Mouse (Mus musculus) gastrocnemius, adult 2 months (tissue): Measurements from ENCODE around the gene Ciz1. TPM values are rescaled to one million over a fixed set of nuclear protein-coding genes. Genes with fewer than 3 reads are reported as not detected.

Experiments used
- DNase-seq: peaks from one replicate; pipeline ENCODE4 v3.0.0; 2022
- H3K27ac ChIP-seq: fragments of 200-600 bp; 2 replicates; pipeline ENCODE4 v1.8.1; 2022; ENCODE audit warnings: mild to moderate bottlenecking
- H3K4me3 ChIP-seq: fragments of 200-600 bp; 2 replicates; pipeline ENCODE4 v1.8.1; 2022; ENCODE audit warnings: mild to moderate bottlenecking, moderate library complexity
- CTCF ChIP-seq: fragments of 200-600 bp; IDR thresholded peaks from 2 replicates; pipeline ENCODE4 v1.8.1; 2022; ENCODE audit warnings: antibody characterized with exemption, mild to moderate bottlenecking, moderate library complexity
- intact Hi-C: fragments of 180-260 bp; cut with DNase I; formaldehyde crosslinking; loops from one replicate; pipeline ENCODE4 v1.15.1; 2025
- total RNA-seq, 2 experiments: library from RNA; stranded (reverse); gene quantifications; 2 replicates each; pipeline ENCODE4 v1.2.3; 2021

Ciz1 gene
- total RNA-seq, 2 experiments from 2014 or later, result 26.4 to 26.6 TPM

DNA sequence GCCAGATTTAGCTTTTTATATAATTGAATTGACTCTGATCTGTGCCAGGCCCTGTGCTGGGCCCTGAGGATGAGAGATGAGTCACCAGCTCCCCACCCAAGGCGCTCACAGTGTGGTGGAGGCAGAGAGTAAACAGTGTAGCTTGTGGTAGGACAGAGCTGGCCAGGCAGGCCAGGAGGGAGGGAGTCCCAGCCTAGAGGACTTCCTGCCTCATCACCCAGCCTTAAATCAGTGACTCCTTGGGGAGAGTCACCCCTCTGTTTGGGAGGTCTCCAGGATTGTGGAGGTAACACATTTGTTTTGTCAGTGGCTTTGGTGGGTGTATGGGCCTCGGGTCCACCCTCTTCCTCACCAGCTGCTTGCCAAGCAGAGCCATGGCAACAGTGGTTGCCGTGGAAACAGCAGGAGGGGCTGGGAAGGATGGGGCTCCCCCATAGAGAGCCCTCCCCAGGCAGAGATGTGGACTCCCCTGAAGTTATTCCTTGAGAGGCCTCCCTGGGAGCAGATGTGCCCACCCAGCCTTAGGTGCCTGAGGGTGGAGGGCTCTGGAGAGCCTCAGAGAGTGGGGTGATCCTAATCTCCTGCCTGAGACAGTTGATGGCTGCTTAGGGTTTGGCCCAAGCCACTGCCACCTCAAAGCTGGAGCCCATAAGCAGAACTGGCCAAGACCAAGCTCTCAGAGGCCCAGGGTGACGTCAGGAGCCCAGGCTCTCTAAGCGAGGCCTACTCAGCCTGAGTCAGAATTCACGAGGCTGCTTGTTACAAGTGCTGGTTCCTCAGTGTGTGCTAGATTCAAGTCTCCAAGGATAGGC, 9.4 kb upstream of the Ciz1 start:
- peak; percentile 82 for DNase-seq
- H3K27ac ChIP-seq, result peak overlapping the region; percentile 85
- no peak for TF ChIP-seq CTCF

DNA sequence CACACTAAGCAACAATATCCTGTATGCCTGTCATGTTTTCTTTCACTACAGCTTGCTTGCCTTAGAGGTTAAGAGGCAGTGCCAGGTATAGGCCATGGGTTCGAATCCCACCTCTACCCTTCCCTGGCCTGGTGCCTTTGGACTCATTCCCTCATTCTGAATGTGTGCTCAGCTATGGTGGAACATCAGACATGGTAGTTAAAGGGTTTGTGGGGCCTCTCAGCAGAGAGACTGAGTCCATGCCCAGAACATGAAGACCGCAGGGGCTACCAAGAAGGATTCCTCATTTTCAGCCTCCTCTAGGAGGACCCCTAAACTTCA, 8.8 kb upstream of the Ciz1 start:
- no peak for DNase-seq
- intact Hi-C loops, result no loop called here
- no peak for TF ChIP-seq CTCF
- no peak overlapping the region for H3K4me3 ChIP-seq
- H3K27ac ChIP-seq, result peak overlapping the region; percentile 85

More for the DNA sequence above, 9.4 kb upstream of the Ciz1 start:
- intact Hi-C loops, result no loop called here
- no peak overlapping the region for H3K4me3 ChIP-seq

DNA sequence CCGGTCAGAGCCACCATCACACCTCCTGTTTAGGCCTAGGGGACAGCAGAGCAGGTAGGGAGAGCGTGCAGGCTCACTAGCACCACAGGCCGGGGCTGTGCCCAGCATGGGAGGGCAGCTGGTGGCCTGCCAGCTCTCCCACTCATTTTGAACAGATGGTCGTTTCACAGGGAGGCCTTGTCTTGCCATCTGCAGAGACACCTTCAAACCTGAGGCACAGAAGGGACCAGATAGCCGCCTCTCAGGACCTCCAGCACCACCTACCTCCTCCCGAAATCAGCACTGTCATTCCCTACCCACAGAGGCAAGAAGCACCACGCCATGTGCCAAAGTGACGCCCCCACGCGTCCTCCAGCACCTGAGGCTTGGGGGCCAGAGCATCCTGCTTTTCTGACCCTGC, 8.1 kb upstream of the Ciz1 start:
- no peak for TF ChIP-seq CTCF
- Histone ChIP-seq H3K4me3 (no peak overlapping the region), H3K27ac (peak overlapping the region; percentile 85)
- peak; percentile 28 for DNase-seq
- intact Hi-C loops, result no loop called here

DNA sequence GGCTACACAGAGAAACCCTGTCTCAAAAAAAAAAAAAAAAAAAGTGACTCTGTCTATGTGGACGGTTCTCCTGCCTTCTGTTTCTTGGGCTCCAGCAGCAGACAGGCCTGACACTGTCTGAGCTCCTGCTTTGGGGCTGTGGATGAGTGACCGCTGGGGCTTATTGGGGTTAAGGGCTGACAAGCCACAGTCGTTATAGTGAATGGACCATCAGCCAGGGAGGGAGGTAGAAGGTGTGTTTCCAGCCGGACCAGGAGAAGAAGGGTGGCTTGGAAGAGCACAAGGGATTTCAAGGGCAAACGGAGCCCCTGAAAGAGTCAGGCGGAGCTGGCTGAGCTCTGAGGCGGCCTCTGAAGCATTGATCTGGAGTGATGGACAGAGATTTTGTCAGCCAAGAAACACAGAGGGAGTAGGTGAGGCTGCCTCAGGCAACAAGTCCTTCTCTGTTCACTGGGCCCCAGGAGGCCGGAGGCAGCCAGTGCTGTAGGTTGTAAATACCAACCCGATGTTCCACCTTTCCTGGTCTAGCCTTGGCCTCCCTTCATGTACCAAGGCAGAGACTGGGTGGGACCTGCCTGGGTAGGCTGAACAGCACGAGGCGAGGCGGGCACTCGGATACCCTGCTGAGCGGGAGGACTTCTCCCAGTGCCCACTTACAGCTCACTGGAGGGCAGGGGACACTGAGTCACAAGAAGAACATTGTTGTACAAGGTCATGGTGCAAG, 7.4 kb upstream of the Ciz1 start:
- no peak for TF ChIP-seq CTCF
- Histone ChIP-seq H3K27ac (peak overlapping the region; percentile 85), H3K4me3 (no peak overlapping the region)
- intact Hi-C loops, result no loop called here
- no peak for DNase-seq

DNA sequence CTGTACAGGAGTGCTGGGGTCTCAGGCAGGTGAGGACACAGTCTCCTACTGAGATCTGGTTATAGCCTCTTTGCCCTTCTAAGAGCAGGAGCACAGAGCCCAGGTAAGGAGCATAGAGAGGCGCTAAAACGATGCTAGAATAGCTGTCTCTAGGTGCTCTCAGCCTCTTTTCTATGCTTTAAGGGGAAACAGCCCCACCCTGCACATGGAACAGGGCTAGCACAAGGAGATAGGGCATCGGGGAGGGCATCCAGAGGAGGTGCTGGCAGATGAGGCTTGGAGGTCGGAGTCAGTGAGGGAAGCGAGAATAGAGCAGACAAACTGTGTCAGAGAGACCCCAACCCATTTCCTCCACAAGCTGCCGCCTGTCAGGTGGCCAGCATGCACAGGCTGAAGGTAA, 5.1 kb upstream of the Ciz1 start:
- H3K4me3 ChIP-seq, result no peak overlapping the region
- no peak for DNase-seq
- H3K27ac ChIP-seq, result no peak overlapping the region
- TF ChIP-seq CTCF, result no peak
- intact Hi-C loops, result no loop called here

DNA sequence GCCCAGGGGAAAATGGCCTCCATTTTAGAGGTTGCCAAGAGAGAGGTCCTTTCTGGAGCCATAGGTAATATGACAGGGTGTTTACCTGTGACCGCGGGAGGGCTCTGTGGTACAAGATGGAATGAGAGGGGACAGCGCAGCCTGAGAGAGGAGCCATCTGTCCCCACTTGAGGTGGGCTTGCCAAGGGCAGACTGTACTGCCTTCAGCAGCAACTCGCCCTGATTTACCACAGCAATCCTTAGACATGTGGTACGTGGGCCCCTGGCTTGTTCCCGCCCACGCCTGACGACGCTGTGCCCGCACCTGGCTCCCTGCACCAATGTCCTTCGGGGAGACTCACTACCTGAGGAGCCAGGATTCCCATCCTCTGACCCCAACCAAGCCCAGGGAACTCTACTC, 3.8 kb upstream of the Ciz1 start:
- TF ChIP-seq CTCF, result no peak
- Histone ChIP-seq H3K4me3 (no peak overlapping the region), H3K27ac (no peak overlapping the region)
- DNase-seq, result no peak
- intact Hi-C loops, result no loop called here

DNA sequence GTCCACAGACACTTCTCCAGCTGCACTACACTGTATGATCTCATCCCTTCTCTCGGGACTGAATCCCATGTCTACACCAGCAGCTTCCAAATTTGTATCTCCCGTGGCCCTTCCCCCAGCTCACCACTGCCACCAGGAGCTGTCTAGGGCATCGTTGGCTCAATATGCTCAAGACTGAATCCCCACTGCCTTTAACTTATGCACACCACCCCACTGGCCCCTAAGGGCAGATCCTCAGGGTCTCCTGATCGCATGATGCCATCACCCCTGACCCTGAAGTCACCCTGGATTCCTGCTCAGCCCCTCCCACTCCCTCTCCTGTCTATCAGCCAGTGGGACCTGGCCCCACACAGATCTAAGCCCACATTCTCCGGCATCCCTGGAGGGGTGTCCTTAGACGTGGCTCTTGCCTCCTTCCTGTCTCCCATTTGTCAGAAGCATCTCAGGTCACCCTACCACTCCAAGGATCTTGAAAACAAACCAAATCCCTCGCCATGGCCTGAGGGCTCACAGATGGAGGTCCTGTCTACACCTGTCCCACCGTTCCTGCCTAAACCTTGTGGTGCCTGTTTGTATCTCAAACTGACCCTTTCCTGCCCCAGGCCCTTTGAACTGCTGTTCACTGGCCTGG, 2.4 kb upstream of the Ciz1 start:
- DNase-seq, result peak; percentile 22
- TF ChIP-seq CTCF, result no peak
- H3K27ac ChIP-seq, result peak overlapping the region; percentile 85; the same call in 1 of the 2 replicates
- intact Hi-C loops, result loop anchor here (5.0 kb wide), 2 partner anchors 42 to 138 kb away; no protein-coding TSS in a partner anchor
- no peak overlapping the region for H3K4me3 ChIP-seq

DNA sequence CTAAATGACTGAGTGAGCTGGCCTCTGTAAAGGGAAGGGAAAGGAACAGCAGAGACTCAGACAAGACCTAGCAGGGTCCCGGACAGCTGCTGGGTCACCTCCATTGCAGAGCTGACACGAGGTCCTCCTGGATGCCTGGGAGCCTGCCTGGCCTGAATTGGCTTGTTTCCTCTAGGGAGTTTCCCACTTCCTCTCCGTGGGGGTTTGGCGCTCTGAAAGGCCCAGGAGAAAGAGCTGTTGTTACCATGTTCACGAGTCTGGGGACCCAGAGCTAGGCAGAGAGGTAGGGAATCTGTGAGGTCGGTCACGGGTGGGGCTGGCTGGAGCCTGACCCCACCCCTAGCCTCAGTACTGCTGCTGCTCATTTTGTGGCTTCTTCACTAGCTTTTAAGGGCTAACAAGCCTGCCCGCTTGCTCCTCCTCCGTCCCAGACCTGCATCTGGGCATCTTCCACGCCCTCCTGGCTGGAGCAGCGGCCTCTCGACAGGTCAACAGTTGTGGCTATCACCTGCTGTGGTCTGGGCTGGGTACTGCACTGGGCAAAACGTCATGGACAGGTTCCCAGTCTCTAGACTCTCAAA, 1.6 kb upstream of the Ciz1 start:
- TF ChIP-seq CTCF, result no peak
- intact Hi-C loops, result loop anchor here (5.0 kb wide), 2 partner anchors 43 to 137 kb away; no protein-coding TSS in a partner anchor
- Histone ChIP-seq H3K4me3 (peak overlapping the region; percentile 88), H3K27ac (peak overlapping the region; percentile 85)
- DNase-seq, result peak; percentile 38

DNA sequence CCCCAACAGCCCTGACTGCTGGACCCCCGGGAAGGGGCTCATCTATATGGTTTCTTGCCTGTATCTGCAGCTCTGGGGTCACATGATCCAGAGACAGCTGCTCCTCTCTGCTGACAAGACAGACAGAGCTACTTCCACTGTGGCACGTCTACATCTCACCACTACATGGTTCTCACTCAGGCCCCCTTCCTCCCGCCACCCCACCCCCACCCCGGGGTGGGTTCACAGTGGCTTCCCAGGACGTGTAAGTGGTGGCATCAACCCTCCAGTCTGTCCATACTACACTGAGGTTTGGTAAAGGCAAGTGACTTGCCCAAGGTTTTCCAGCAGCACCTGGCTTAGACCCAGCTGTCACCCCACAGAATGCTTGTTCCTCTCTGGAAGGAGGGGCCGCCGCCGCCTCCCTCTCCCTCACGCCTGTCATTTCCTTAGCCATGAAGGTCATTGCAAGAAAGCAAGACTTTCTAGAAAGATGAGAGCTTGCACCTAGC, 611 bp upstream of the Ciz1 start:
- DNase-seq, result peak; percentile 44
- H3K4me3 ChIP-seq, result peak overlapping the region; percentile 88
- H3K27ac ChIP-seq, result peak overlapping the region; percentile 85
- intact Hi-C loops, result loop anchor here (5.0 kb wide), 2 partner anchors 44 to 136 kb away; no protein-coding TSS in a partner anchor
- TF ChIP-seq CTCF, result no peak

DNA sequence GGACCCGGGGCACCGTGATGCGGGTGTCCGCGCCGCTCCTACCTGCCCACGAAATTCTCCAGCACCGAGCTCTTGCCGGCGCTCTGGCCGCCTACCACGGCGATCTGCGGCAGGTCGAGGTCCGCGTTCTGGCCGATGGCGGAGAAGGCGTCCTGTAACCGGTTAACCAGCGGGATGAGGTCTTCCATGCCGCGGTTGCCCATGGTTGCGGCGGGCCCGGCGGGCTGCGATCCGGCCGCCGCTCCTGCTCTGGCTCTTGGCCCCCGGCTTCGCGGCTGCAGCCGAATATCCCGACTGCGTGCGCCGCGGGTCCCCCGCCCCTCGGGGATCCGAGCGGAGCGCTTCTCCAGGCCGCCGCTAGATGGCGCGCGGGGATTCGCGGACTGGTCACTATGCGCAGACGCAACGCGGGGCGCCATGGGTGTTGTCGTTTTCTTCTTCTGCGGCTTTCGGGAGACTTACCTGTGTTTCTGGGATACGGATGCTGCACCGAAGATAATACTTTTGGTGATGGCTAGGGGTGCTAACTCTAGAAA, 948 bp downstream of the Ciz1 start, which contains the start of gene Dnm1:
TSS of gene Dnm1 (minus strand) at position 332 of the 536 bp plus-strand sequence.
- no peak for TF ChIP-seq CTCF
- intact Hi-C loops, result loop anchor here (5.0 kb wide), 2 partner anchors 46 to 134 kb away; no protein-coding TSS in a partner anchor
- peak; percentile 94 for DNase-seq
- Histone ChIP-seq H3K4me3 (peak within 1 kb of the TSS; percentile 88), H3K27ac (peak within 1 kb of the TSS; percentile 85)

DNA sequence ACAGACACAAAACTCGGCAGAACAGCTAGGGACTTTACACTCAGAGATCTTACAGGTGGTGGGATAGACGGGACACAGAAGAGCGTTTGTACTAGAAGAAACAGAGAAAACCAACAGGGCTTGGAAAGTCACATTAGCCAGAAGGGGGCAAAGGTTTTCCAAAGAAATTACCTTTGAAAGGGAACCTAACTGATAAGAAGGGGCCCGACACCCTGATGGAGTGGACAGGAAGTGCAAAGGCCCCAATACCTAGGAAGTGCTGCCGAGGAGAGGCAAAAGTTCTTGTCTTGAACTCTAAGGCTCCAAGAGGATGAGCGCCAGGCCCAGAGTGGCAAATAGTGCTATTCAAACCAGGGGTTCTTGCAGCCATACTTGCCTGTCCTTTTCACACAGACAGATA, 1.7 kb downstream of the Ciz1 start:
- DNase-seq, result no peak
- no peak for TF ChIP-seq CTCF
- H3K4me3 ChIP-seq, result no peak overlapping the region
- H3K27ac ChIP-seq, result no peak overlapping the region
- intact Hi-C loops, result loop anchor here (5.0 kb wide), 2 partner anchors 47 to 133 kb away; no protein-coding TSS in a partner anchor

DNA sequence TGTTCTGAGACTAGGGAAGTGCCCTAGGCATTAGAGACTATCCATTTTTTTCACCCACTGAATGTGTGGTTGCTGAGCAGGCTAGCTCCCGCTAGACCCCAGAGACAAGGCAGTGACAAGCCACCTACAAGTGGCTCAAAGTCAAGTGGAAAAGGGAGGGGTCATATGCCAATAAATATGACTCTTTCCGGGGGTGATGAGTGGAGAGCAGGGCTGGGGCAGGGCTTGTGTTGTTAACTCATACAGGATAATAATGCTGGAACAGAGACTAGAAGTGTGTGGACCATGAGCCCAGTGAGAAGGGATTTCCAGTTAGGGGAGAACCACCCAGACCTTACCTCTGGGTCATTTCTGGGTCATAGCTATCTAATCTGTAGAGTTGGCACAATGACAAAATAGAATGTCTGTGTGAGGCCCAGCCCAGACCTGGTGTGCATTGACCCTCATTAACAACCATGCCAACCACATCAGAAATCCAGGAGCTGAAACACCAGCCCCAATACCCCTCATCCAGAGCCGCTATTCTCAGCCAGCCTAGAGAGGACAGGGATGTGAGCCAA, 2.3 kb downstream of the Ciz1 start:
- intact Hi-C loops, result loop anchor here (5.0 kb wide), 2 partner anchors 47 to 133 kb away; no protein-coding TSS in a partner anchor
- H3K4me3 ChIP-seq, result no peak overlapping the region
- no peak overlapping the region for H3K27ac ChIP-seq
- no peak for DNase-seq
- TF ChIP-seq CTCF, result no peak
